Mouse (Mus musculus): ENCODE measurements around the gene Ccnb1ip1.

DNA sequence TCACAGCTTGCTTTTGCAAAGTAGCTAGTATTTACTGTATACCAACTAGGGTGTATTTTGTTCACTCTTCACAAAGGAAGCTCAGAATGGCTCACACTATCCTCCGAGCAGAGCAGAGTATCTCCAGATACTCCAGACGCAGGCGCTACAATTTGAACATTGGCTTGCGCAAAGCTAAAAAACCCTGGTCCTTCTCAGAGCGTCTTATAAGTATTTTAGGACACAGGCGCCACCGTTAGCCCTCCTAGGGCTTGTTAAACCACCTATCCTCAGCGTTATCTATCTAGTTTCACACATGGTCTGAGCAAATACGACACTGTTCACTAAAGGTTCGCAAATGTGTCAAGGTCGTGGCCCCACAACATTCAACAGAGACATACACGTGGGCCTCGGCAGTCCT, 2.8 kb downstream of the Ccnb1ip1 start:
- TF ChIP-seq CTCF (IDR thresholded peaks at IDR 0.05; ENCODE audit: low read depth) (no peak), EP300 (IDR thresholded peaks at IDR 0.05; ENCODE audit: low read depth) (no peak)
